Mouse (Mus musculus) left cerebral cortex, adult 18-20 months (tissue): ENCODE measurements at regions not wholly inside any gene's neighbourhood (a gene's known extent, or its start where the extent isn't known, plus 50 kb on each side); places are given as distances from the start of the nearest gene placed in this dataset.
A peak's percentile ranks its signal among the peaks of the same experiment; 100 is the strongest.

Source experiments
- DNase-seq, 2 experiments: peaks; one replicate each; pipeline ENCODE4 v3.0.0; 2021 to 2022; ENCODE audit warnings: low spot score in 2 of 2, mixed read lengths in 1 of 2

DNA sequence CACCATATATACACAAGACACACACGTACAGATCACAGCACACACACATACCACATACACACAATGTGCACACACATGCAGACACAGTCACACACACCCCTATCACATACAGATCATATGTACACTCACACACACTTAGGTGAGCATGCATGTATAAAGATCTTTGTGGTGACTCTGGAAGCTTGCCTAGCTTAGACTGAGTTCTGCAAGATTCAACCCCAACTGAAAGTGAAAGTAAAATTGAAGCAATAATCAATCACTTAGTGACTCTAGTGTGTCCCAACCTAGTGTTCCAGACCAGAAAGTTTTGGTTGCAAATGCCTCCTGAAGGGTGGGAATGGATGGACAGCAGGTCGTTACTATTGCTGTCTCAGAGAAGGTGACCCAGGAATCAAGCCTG is 262.8 kb downstream of the Bcl11a start:
- no peak for DNase-seq

DNA sequence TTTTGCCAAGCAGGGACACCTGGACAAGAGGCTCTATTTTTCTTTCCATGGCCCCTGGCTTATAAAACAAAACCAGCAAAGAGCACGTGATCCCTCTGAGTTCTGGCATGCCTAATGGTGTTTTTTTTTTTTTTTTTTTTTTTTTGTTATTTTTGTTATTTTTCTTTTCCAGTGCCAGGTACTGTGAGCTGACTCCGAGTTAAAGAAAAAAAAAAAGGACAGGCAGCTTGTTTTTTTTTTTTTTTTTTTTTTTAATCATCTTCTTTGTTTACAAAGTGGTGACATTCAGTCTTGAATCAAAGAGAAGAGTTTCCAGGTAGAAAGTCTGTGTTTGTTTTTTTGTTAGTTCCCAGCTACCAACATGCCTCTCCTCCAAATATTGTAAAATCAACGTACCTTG is 263.8 kb downstream of the Bcl11a start:
- no peak for DNase-seq

DNA sequence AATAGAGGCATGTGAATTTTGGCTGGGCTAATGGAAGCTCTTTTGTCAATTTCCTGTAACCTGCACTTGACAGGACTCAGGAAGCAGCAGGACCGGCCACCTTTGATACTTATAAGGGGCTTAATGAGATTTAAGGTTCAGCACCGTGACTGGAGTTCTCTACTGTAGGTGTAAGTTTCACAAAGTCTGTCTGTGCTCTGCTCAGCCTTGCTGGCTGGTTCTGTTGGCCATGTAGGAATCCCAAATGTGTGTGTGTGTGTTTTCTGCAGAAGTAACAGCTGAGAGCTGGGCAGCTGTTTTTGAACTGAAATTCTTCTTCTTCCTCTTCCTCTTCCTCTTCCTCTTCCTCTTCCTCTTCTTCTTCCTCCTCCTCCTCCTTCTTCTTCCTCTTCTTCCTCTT is 264.3 kb downstream of the Bcl11a start:
- no peak for DNase-seq

DNA sequence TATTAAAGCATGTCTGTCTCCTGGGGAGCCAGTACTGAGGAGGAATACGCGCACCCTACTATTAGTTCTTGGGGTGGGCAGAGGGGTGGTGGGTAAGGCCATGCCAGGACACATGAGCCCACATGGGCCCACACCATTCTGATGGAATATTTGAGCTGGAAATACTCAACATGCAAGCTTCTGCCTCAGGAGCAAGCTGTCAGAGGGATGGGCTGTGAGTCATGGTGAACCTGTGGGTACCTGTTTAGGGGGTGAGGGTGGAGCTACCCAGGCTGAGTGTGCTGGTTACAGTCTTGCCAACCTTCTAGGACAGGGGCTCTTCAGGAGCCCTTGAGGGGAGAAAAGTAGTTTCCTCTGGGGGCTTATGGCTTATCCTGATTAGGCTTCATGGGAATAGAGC is 264.9 kb downstream of the Bcl11a start:
- no peak for DNase-seq

DNA sequence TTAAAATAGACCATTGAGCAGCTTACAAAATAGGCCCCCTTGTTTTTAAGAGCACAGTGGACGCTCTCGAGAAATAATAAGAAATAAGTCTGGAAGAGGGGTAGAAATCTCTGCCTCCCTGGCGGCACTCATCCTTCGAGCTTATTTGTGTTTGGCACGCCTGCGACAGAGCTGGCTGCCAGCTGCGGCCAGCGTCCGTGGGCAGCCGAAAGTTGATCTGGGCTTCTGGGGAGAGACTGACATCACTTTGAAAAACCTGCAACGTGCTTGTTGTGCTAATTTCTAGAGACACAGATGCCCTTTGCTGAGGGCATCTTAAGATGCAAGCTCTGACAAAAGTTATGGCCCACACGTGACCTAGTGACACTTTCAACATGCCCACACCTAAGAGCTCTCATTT is 269.4 kb downstream of the Bcl11a start:
- no peak for DNase-seq

DNA sequence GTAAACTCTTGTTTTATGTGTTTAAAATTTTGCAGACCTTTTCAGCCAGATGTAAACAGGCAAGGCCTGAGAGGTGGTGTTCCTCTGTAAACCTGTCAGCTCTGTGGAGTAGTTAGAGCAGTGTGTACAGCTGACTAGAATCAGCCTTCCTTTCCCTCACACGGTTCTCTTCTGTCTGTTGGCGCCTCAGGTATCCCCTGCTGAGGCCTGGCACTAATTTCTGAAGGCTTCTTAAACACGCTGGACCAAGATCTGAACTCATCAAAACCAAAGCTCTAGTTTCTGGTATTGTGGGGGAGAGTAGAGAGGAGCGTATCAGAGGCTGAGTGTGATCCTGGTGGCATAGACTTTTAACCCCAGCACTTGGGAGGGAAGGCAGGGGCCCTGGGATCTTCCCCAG is 270.9 kb downstream of the Bcl11a start:
- no peak for DNase-seq

DNA sequence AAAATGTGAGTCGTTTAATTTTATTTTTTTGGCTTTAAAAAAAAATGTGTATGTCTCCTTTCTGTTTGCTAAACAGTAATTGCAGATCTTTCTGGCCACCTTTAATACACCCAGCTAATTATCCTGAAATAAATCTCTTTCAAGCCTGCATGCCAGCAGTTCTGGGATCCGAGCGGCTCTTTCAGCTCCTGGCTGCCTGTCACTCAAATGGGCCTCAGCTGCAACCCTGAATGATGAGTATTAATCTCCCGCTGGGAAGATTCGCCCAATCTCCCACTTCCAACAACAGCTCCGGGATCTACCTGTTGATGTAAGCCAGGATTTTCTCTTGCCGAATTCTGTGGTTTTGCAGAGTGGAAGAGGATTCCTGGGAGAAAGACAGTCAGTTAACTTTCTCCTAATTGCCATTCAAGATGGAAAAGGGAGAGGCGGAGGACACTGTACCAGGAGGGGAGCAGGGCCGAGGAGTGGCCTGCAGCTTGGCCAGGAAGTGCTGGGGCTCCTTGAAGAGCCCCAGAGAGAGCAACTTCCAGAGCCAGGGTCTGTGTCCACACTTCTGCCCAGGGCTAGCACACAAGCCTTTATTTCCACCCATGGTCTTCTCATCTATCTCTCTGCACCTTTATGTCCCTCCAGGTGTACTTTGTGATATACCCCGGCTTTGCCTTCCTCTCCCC is 272.2 kb downstream of the Bcl11a start:
- DNase-seq, result no peak

DNA sequence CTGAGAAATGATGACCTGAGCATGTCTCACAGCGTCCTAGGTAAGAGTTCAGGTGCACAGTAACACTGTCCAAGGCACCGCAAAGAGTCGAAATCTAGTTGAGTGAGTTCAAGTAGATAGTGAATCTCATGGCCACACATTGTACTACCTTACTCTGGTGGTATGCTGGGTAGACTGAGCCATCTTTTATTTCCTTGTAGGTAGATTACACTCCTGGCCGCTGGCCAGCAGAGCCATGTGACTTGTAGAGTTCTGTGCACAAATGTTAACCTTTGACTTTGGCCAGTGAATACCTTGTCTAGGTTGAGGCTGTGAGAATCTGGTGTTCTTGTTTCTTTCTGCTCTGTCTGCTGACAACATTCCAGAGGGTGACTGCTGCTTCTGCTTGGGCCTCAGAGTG is 273.0 kb downstream of the Bcl11a start:
- DNase-seq, result no peak

DNA sequence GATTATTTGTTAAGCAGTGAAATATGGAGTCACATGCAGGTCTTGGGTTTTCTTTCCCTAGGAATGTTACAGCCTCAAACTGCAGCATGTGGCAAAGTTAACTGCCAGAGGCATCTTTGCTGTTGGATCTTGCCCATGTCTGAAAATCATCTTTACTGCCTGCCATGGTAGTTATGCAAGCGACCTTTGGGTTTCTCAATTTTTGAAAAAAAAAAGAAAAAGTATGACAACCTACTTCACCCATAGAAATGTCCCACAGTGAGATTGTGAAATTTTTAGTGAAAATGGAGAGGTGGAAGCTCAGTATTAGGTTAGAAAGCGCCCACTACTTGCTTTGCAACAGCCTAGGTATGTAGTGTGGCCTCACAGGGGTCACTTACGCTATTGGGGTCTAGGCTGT is 274.2 kb downstream of the Bcl11a start:
- DNase-seq, result no peak

DNA sequence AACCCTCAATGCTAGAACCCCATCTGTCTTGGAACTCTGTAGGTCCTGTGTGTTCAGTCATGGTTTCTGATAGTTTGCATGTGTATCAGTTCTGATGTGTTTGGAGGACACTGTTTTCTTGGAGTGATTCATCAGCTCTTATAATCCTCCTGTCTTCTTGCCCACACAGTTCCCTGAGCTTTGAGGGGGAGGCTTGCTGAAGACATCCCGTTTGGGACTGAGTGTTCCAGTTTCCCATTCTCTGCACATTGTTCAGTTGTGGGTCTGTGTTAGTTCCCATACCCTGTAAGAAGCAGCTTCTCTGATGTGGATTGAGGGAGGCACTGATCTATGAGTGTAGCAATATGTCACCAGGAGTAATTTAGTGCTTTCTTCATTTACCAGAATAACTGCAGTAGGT is 275.2 kb downstream of the Bcl11a start:
- DNase-seq, result peak; percentile 26 to 42

DNA sequence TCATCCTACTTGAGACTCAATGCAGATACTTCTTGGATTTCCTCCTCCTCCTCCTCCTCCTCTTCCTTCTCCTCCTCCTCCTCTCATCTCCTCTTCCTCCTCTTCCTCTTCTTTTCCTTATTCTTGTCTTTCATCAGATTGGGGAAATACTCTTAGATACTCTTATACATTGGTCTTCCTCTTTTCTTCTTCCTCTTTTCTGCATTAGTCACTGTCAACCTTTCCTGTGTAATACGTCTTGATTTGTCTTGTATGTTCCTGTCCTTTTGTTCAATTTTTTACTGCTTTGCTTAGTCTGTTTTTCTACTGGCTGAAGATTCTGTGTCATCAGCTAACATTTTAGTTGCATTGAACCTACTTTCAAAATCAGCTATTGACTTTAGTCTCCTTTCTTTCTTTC is 279.5 kb downstream of the Bcl11a start:
- no peak for DNase-seq

DNA sequence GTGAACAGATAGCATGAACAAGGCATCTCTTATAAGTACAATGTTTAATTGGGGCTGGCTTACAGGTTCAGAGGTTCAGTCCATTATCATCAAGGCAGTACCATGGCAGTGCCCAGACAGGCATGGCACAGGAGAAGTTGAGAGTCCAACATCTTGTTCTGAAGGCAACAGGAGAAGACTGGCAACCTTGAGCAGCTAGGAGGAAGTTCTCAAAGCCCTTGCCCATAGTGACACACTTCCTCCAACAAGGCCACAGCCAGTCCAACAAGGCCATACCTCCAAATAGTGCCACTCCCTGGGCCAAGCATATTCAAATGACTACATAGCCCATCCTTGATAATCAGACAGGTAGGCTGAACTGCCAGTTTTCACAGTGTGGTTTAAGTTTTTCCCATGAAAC is 281.2 kb downstream of the Bcl11a start:
- no peak for DNase-seq

DNA sequence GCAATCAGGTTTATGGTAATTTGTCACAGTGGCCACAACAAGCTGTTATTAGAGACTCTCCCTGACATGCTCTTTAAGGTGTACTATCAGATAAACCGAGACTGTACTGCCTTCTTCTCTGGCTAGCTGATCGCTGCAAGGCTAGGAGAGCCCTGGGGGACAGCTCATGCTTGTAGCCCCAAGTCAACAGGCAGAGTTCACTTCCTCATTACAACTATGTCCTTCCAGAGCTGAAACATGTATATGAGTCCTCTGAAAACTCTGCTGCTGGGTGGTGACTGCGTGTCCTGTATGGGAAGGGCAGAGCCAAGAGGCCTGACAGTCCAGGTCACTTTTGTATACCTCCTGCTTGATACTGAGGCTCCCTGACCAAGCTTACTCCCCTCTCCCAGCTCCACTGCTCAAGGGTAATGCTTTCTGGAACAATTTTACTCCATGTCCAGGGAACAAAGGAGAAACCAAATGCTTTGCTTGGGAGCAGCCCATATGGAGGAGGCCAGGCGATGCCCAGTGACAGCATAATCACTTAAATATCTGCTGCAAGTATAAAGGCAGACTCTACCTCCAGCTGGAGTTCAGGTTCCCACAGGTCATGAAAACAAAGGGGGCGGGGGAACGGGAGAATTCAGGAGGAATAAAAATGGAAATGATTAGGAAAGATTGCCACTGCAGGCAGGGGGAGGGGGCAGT is 284.3 kb downstream of the Bcl11a start:
- DNase-seq, result no peak

DNA sequence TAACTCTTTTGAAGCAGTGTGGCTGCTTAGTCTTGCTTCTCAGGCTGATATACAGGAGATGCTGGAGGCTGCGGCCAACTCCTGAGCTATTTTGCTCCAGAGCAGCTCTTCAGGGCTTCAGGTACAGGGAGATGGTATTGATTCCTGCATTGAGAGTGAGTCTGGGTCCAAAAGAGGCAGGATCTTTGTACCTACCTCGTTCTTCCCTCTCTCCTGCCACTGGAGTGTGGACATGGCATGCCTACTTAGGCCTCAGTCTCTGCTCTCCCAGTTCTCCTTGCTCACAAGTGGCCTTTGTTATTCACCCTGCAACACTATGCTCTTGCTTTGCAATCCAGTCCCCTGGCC is 284.8 kb downstream of the Bcl11a start:
- DNase-seq, result no peak

DNA sequence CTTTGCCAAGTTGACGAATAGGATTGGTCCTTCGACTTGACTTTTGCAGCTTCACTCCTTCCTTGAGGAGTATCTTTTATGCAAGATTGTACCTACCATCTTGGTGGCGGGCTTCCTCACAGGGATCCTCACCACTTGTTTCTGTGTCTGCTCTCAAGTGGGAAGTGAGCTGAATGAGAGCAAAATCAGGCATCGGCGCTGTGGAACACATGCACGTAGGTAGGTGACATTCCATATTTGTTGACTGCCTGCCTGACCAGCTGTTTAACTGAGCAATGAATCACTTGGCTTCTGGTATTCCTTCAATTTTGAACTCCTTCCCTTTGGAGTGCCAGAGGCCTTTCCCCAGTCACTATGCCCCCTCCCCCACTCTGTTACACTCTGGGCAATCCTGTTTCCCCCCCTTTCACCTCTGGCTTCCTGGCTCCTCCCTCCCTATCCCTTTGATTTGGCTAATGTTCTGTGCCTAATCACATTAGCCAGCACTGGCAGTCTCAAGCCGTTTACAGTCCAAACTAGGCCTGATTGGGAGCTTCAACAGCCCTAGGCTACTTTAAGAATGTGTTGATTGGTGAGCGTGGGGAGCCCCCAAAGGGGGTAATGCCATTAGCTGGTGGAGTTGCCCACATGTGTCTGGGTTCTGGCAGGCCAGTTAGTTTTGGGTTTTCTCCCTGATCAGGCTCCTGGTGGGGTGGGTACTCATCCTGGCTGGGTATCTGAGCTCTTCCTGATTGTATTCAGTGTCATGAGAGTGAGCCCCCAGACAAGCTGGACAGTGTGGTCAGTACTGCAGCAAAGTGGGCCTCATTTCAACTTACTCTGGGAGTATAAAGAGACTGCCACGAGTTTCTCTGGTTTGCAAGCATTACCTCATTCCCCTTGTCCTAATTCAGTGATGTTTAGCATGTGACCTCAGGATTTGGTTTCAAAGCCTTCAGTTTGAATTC is 285.8 kb downstream of the Bcl11a start:
- peak; percentile 25 to 35 for DNase-seq

DNA sequence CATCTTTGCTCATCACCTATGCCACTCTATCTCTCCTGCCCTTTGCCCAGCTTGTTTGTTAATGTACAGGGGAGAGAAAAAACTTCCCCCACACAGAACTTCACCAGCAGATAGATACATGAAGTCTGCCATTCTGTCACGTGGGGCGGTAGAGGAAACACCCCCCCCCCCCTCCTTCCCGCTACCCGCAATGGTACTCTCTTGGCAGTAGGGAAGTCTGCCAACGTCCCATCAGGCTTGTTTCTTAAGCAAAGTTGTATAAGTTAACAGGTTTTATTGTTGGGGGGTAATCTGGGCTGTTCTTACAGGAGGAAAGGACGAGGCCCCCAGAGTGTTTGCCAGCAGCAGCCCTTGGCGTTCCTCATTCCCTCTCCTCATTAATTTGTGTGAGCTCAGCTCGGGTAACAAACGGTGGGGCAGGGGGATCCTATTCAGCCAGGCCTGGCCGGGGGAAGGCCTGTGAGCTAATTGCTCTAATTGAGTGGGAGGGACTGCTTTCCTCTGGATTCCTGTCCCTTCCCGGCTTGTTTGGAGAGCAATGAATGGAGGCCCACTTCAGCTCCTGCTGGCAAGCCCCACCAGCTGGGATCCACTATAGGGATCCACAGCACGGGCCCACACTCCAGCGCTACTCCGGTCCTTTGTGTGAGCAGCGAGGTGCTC is 292.5 kb downstream of the Bcl11a start:
- DNase-seq, result no peak

DNA sequence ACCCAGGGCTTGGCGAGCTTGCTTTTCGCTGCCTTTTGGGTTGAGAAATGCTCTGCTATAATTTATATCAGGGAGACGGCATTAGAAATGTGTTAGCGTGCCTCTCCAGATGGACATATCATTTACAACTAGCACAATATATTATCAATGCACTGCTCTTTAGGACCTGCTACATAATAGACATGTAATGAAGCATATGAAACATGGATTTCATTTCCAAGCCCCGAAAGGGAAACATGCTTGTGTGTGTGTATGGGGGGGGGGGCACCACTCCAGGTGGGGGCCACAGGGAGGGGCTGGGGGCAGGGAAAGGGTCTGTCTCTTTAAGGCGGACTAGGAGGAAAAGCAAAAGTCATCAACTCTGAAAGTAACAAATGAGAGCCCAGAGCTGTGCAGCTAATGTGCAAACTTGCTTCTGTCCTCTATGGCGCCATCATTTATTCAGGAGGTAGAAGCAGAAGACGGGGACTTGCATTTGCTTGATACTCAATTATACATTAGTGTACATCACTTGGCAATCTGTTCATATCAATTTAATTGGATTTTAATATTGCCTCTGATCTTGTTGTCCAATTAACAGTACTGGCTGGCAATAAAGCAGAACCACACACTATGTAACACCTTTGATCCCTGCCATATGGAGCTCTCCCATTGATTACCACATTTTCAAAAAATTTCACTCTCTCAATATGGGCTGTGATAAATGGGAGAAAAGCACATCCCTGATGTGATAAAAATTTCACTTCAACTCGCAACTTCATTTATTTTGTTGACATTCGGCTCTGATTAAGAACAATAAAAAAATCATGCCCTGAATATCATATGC is 293.2 kb downstream of the Bcl11a start:
- DNase-seq, result no peak

DNA sequence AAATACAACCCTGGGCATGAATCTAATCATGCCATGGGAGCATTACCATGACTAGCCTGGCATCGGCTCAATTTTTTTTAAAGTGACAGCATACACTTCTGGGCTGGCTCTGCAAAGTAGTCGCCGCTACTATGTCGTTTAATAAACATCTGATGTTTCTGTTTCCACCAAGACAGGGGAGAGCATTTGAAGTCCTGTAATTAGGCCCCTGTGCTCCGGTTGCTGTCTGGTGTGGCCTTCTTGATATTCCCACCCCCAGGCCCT is 293.8 kb downstream of the Bcl11a start:
- no peak for DNase-seq

DNA sequence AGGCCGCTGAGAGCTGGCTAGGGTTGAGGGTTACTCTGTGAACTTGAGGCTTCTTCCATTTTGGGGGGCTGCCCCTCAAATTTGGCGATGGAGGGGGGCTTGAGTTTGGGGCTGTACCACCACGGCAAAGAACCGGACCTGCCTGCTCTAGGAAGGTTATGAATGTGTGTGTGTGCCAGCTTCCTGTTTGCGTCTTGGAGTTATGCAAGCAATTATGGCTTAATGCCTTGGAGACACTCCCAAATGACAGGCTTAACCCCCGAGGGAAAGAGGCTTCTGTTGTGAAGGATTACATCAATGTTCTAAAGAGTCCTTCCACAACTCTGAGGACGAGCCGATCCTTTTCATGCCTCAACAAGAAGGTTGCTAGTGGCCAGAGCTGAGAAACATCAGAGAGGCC is 294.1 kb downstream of the Bcl11a start:
- DNase-seq, result no peak

DNA sequence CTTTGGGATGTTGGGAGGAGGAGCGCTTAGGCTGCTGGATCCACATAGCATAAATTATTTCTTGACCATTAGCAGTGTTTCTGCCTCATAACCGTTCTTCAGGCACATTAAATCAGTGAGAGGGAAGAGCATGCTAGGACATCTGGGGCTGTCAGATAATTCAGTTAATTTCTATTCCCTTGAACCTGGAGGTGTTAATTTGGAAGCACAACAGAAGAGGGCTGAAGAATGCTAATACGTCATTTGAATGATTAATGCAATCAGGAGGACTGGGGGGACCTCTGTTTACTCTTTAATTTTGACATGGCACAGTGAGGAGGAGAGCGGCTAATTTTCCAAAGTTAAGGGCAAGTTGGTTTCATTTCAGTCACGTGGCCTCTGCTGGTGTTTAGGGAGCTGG is 294.8 kb downstream of the Bcl11a start:
- DNase-seq, result no peak

DNA sequence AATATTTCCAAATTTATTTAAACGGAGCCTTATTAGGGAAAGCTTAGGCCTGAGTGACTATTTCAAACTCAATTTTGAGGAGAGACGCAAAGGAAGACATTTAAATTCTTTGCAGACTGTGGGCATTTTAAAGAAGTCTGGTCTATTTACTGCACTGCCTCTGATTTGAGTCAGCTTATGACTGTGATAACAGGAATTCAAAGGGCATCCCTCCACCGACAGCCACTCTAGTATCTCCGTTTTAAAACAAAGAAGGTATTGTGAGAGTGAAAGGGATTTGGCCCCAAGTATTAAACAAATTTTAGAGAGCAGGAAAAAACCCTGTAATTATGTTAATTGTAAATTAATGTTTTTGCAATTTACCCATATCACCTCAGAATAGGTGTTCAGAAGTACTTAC is 295.4 kb downstream of the Bcl11a start:
- no peak for DNase-seq
